Mouse (Mus musculus): ENCODE results near the gene Tnni2.

DNA sequence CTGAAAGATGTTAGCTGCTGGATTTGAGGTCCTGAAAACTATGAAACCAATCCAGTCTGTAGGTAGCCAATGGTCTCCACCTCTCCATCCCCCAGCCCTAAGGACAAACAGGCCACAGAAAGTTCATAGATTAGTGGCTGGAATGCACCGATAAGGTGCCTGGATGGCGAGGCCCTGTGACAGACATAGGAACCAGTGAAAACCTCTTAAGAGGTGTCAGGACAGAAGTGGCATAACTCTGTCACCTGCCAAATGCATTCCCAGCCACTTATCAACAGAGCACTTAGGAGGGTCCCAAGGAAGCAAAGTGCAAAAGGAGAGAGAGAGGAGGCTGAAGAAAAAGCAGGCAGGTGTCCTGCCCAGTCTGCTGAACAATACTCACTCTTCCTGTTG, 17.7 kb downstream of the Tnni2 start:
- no peak for TF ChIP-seq POLR2A (IDR thresholded peaks at IDR 0.05; ENCODE audit: low read depth, low read length)
- no peak for TF ChIP-seq CTCF (IDR thresholded peaks at IDR 0.05; ENCODE audit: borderline replicate concordance, insufficient read depth, low read length)

Data from embryonic fibroblast, embryonic 13.5 days (primary cell).